Mouse (Mus musculus): ENCODE measurements at regions not wholly inside any gene's neighbourhood (a gene's known extent, or its start where the extent isn't known, plus 50 kb on each side); places are given as distances from the start of the nearest gene placed in this dataset.
"Not testable (repeated sequence)": the region's sequence is repeated elsewhere in the genome, so short reads cannot be mapped to it uniquely, and the experiment has no call there.

DNA sequence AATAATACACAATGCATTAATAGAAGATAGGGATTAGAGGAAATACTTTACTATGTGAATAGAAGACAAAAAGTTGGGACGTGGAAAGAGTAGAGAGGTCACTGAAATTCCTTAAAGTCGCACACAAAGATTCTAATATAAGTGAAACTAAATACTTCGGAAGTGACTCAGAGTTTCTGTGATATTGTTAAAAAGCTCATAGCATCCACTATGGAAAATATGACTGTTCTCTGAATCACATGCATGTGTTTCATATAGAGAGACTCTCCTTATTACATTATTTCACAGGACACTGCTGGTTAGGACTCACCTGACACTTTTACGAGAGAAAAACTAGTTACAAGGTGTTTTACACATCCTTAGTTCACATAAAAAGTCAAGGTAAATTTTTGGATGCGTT, 446.1 kb upstream of the Adamts5 start:
- DNase-seq, result no peak

DNA sequence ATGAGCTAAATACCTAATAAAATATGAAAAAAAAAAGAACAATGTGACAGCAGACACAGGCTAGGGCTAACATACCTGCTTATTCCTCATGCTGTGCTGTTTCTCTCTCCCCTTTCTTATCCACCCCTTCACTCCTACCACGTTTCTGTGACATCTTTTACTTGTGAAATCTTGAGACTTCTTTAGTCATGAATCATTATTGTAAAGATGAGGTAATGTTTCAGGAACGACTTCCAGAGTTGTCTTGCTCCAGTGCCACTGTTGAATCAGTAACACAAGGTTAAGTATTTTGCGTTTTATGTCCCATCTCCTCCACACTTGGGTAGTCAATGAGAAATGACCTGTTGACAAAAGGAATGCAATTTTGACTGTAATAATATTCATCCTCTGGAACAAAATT, 445.3 kb upstream of the Adamts5 start:
- DNase-seq, result no peak

DNA sequence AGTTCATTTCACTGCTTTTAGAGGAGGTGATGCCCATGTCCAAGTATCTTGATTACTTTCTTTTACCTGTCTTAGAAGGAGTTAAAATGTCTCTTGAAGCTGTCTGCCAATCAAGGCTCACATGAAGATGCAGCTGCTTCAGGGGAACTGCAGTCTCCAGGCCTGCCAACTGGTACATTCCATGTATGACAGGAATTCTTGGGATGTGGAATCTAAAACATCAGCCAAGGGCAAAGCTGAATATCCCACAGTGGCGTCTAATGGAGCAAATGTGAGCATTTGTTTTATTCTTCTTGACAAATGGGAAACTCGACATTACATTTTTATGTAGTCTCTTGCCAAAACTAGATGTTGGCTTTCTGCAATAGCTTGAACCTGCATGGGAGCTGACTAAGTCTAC, 438.7 kb upstream of the Adamts5 start:
- DNase-seq, result no peak

DNA sequence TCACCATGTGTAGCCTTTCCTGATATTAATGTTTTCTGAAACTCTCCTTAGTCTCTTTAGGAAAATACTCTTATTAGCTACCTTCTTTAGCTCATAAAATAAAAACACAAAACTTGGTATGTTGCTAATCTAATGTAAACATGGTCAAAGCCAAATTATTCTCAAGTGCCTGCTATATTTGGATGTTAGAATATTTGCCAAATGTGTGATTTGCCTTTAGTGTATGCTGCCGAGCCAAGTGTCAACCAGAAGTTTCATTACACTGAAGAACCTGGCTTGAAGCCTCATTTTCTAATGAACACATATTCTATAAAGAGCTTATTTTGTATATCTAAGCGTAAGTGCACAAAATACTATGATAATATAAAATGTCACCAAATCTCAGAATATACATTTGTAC, 423.8 kb upstream of the Adamts5 start:
- DNase-seq, result no peak

DNA sequence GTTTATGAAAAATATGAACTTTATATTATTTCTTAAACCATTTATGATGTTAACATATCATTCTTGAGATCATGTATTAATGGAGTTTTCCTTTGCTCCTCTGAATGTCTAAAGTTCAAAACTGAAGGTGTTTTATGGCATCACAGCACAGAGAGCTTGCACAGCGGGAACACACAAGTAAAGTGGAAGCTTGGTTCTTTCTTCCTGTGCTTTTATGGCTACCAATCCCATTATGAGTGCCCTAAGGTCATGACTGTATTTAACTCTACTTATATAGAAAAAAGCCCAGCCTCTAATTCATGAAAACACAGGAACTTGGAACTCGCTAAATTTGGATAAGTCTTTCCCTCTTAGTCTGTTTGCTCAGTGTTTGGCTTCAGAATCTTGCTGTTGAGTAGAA, 417.3 kb upstream of the Adamts5 start:
- no peak for DNase-seq

DNA sequence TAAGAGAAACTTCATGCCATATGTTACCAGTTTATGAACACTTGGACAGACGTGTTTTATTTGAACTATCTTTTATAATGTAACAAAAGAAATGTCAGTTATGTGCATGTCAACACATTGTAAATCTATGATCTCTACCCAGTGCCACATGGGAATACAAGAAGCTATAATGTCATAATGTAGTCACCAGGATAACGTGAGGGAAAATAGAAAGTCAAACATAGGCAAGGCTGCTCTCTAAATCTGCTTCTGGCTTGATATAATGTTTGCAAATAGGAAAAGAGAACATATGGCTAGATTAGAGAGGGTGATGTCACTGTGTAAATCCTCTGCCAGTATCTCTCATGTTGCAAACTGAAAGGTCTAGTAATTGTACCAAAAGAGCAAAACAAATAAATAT, 408.1 kb upstream of the Adamts5 start:
- no peak for DNase-seq

DNA sequence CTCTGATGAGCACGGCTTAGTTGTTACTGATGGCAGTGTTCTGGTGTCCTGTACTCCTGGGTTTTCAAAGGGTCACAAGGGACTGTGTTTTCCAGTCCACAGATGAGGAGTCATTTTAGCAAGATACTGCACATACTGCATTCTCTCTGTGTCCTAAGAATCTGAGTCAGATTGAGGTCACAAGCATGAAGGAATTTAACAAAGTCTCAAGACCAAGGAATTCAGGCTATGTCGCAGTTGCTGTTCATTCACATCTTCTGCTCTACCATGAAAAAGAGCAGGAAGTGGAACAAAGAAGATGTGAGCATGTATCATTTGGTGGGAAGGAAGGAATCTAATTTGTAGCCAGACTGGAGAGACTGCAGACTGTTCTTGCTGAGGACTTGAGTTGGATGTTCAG, 402.2 kb upstream of the Adamts5 start:
- DNase-seq, result no peak

DNA sequence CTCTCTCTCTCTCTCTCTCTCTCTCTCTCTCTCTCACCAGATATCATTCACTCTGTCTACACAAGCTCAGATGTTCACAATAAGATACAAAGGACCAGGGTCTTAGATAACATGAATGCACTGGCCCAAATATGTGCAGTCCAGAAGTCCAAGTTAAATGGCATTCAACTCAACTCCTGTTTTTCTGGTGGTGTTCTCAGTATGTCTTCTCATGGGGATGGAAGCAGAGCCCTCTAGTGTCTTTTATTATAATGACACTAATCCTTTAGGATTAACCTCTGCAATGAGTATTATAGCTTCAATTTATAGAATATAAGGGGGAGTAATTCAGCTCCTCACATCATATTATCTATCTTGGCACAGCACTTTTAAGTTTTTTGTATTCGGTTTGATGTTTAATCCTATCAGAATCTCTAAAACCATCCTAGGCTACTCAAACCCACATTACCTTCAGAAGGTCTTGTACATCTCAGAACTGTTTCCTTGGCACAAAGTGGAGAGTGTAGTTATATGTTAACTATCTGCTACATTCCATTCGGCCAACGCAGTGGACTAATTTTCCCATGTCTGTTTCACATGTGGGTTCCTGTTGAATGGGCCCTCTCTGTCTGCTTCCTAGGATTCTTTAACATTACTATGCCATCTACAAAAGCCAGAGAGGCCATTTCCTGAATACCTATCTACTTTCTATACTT, 401.0 kb upstream of the Adamts5 start:
- DNase-seq, result no peak

DNA sequence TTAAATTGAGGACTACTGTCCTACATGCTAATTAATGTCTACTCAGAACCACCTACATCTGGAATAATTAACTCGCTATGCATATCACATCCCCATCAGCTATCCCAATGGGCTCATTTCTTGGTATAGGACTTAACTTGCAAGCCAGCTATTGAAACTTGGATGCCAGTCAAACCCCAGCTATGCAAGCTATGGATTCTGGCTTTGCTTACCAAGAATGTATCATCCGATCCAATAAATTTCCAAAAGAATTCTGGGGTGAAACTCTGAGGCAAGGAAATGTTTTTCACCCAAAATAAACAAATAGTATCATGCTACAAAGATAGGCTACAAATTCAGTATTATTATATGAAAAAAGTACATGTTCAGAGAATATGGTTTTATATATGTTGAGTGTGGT, 392.8 kb upstream of the Adamts5 start:
- no peak for DNase-seq

DNA sequence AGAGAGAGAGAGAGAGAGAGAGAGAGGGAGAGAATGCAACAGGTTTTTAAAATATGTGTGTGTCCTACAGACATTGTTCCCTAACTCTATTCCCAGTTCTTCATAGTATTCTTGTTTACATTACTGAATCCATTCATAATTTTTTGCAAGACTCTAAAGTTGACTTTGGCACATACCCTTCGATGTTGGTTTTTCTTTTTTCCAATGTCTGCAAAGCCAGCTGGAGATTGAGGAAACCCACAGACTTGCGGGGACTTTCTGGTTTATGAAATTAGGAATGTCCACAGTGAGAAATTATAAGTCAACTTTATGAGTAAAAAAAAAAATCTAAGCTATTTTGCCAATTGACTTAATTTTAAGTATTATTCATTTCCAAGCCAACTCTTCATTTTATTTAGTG, 379.7 kb upstream of the Adamts5 start:
- no peak for DNase-seq

DNA sequence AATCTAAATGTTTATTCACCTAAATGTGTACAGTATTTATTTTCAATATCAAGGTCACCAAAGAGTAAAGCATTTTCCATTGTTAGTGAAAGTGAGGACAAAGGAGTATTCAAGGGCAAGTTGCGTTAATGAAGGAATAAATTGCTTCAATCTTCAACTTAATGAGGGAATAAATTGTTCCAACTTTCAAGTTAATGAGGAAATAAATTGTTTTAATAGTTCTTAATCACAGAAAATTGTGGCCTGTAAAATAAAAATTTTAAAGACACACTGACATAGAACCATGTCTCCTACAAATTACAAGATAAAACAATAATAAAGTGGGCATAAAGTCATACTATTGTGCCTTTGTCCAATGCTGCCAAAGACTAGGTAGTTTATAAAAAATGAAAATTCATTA, 375.4 kb upstream of the Adamts5 start:
- DNase-seq, result no peak

DNA sequence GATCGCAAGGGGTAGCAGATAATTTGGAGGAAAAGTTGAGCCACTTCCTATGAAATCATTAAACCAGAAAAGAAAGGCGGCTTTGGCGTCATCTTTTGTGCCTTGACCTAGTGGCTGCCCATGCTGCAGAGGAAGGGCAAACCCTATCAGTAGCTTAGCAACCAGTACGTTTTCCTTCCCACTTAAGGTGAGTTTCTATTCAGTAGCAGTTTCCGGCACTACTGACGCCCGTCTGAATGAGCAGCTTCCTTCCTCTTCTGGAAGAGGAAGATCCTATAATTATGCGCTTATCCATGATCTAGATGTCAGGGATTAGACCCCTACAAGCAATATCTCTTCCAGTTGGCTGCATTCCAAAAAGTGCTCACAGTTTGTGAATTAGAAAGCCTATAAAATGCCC, 360.0 kb upstream of the Adamts5 start:
- DNase-seq, result no peak

DNA sequence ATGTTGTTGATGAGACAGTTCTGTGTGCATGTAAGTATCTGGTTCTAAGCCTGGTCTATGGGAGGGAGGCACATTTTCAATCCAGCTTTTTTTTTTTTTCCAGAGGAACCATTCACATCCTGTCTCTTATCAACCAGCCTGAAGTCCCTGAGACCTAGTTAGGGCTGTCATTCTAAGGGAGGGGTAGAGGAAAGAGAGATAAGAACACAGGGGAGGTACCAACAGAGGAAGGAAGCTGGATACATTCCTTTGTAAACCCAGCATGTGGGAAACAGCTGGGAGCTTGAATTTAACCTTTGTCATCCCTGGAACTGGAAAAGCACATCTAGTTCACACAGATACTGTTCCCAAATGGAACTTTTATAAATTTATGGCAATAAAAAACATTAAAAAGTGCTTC, 351.0 kb upstream of the Adamts5 start:
- DNase-seq, result no peak

DNA sequence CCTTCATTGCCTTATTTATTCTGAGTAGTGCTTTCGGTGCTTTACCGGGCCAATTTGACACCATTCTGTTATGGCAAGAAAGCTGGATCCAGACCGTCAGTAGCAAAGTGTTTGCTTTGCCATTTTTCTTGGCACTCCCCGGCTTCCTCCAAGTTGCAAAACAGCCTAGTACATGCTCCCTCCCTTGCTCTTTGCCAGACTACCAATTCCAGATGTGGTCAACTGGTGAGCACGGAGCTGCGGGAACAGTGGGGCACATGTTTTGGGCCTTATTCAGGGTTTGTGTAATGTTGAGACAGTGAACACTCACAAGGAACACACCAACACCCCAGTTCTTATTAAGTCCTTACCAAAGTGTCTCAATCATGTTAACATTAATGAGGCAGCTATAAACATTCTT, 348.4 kb upstream of the Adamts5 start:
- DNase-seq, result no peak

DNA sequence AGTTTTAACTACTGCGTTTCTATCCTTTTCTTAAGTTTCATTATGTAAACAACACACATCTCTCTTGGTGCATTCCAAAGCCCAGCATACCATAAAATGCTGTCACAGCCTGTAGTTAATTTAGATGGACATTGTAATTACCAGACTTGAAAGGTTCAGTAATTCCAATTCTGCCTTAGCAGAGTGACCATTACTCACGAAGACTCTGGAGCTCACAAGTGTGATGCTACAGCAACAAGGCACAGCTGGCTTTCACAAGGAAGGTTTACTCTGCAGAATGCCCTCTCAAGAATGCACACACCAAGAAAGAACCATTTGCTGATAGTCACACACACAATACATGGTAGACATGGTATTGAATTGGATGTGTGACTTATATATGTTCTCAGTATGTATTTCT, 342.6 kb upstream of the Adamts5 start:
- no peak for DNase-seq

DNA sequence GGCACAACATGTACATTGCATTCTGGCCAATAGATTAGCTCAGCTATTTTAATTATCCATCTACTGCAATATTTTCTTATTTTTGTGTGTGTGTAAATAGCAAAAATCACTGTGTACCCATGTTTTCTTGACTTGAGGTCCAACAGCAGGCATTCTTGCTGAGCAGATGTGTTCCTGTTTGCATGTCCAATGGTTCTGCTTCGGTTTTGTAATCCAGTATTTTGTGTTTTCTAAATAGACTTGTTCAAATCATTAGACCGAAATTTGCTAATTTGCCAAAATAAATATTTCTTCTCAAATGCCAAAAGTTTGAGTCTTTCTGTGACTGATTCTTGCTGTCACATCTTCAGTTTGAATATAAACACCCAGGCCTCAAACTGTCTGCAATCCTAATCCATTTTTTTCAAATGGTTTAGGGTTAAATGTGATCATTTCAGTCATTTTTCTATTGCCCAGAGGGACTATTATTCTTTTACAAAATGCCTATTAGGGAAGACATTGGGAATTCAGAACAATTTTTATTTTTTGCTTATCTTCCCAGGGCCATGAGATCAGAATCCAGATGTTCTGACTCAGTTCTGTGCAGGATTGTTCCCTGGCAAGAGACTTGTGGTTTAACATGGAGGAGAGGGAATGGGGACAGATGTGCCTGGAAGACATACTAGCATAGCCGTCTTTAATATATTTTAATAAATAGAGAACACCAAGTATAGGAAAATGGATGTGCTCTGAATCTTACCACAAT, 341.3 kb upstream of the Adamts5 start:
- no peak for DNase-seq

DNA sequence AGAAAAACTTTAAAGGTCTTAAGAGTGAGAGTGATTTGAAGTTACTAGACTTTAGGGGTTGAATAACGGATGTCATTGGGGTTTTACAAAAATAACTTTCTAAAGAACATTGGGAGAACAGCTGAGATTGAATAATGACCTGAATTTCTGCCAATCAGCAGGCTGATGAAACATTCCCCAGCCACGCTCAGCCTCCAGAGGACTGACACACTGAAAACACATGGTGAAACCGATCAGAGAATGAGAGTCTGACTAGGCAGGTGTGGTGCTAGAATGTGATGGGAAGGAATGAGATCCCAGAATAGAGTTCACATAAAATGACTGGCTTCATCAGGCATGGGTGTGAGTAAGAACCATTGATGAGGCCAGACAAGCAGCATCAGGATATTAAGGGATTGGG, 321.4 kb upstream of the Adamts5 start:
- DNase-seq, result peak; percentile 6

DNA sequence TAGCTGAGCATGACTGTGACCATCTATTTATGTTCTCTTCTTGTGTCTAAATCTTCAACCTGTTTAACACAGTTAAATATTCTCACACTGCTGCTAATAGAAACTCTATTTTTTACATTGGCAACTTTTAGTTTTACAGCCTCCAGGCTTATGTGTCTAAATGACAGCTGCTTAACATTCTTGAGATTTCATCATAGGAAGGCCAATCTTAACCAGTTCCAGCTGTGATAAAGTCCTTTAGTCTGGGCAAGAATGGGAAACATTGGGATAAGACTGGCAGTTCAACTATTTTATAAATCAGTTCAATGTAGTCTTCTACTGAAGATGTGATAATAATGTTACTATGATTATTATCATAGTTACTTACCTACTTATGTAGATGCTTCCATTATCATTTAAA, 308.9 kb upstream of the Adamts5 start:
- DNase-seq, result no peak

DNA sequence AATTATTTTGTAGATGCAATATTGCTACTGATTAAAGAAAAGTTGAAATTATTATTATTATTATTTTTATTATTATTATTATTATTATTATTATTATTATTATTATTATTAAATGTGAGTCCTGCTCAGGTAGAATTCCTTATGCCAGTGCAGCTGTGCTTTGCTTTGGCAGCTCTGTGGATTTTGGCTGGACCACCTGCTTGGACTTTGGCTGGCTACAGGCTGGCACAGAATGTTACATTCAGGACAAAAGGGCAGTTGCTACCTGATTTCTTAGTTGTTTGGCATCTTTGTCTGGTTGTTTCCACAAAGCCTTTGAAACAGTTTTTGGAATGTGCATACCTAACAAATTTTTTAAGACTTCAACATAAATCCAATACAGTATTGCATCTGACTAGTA, 307.7 kb upstream of the Adamts5 start:
- DNase-seq, result no peak

DNA sequence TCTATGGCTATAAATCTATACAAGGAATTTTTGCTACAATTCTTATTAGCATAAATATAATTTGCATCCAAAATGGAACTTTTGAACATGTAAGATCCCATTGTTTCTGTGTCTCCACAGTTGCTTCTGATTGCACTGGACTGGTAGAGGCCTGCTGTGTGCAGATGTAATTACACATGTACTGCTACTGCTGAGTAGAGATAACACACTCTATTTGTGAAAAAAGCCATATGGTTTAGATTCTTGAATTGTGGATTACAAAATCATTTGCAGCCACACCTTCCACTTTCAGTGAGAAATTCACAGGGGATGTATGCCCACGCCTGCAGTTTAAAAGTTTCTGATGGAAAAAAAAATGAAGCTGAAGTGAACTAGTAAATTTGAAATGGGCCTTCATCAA, 288.2 kb upstream of the Adamts5 start:
- no peak for DNase-seq

DNA sequence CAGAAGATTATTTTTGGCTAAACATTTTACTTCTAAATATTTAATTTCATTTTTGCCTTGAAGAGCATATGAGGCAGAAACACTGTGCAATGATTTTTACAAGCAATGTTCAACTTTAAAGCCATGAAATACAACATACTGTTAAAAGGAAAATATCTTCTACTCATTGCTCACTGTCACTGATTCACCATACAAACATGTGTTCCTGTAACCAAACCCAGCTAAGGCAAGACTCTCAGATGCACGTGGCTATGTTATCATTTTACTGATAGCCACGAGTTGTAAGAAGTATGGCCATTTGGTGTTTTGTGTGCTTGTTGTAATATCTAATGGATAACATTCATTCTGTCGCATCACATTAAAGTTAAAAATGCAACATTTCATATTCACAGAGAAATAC, 287.3 kb upstream of the Adamts5 start:
- DNase-seq, result no peak

DNA sequence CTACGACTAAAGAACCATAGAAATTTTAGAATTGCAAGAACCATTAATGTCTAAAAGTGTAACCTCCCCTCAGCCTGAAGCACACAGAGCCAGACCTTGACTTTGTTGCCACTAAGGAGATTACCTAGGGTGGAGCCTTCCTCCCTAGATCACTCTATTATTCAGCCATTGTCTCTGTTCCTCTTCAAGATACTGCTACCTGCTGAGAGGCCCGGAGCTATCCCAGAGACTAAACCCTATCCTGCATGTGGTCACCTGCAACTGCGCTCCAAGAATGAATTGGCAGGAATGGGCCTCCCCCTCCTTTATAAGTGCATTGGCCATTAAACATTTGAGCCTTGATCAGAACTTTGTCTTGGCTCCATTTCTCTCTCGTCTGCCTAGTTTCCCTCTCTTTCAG, 286.0 kb upstream of the Adamts5 start:
- DNase-seq, result not testable (repeated sequence)

DNA sequence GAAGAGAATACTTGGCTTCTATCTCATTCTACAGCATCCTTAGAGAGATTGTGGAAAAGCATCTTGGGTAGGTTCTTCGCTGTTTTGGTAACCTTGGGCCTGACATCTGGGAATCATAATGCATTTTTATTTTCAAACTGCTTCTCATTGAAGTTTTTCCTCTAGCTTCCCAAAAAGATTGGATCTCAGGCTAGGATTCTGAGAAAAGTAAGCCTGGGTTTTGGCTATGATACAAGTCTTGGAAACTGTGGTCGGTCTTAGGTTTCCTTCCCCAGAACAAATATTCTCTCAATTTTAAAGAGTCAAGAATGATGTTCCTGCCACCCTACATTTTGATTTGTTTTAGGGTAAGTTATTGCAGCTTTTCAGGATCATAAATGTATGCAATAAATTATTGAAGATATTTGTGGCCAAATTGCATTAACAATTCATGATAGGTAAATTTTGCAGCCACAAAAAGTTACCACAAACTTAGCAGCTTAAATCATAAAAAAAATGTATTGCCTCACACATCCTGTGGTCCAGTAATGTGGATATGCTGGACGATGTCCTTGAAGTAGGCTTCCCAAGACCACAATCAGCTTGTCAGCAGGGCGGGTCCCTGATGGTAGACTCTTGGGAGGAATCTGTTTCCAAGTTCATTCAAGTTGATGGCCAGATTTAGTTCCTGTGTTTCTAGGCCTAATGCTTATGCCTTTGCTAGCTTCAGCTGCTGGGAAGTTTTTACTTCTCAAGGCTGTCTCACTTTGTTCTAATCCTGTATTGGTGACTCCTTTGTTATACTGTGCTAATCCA, 257.6 kb upstream of the Adamts5 start:
- no peak for DNase-seq

DNA sequence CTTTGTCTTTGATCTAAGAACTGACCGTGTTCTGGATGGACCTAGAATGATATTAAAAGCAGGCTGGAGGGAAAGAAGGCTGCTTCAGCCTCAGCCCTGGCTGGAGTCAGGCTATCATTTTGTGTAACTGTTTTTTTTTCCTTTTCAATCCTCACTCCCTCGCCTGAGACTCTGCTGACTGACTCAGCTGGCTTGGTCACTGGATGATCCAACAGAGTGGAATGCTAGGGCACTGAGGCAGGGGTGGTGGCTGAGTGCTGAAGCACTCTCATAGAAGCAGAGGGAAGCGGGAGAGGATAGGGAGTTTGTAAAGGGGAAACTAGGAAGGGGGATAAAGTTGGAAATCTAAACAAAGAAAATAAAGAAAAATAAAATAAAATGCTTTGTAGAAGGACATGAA, 236.5 kb upstream of the Adamts5 start:
- DNase-seq, result no peak

Data from gastrocnemius, postnatal 10 days (tissue).